Mouse (Mus musculus) ZHBTc4 (cell line): Measurements from ENCODE around the gene Cct5.
A peak's percentile ranks its signal among the peaks of the same experiment; 100 is the strongest.
"Not testable (repeated sequence)": the region's sequence is repeated elsewhere in the genome, so short reads cannot be mapped to it uniquely, and the experiment has no call there.

ENCODE experiments used
- DNase-seq: peaks from one replicate; pipeline ENCODE4 v3.0.0-alpha.2; 2011; ENCODE audit warnings: low read depth, low spot score

The Cct5 gene

GRCm38 (mm10) chr15:31599834-31600233 lies 1.8 kb downstream of the Cct5 start:
- DNase-seq: no peak

- DNase-seq: no peak
Observed at GRCm38 (mm10) chr15:31595651-31596050, 6.0 kb downstream of the Cct5 start.

GRCm38 (mm10) chr15:31594260-31594659 lies 7.3 kb downstream of the Cct5 start:
- DNase-seq: no peak

GRCm38 (mm10) chr15:31592531-31592930 lies 9.1 kb downstream of the Cct5 start:
- DNase-seq: no peak

GRCm38 (mm10) chr15:31590176-31590575 lies 11.4 kb downstream of the Cct5 start:
- DNase-seq: no peak

GRCm38 (mm10) chr15:31588989-31589640 lies 12.5 kb downstream of the Cct5 start:
- no peak for DNase-seq

GRCm38 (mm10) chr15:31587789-31588188 lies 13.8 kb downstream of the Cct5 start:
- DNase-seq: no peak

GRCm38 (mm10) chr15:31586519-31586918 lies 15.1 kb downstream of the Cct5 start:
- peak; percentile 89 for DNase-seq

- DNase-seq: no peak
Observed at GRCm38 (mm10) chr15:31586088-31586487, 15.5 kb downstream of the Cct5 start.

- DNase-seq: no peak
Observed at GRCm38 (mm10) chr15:31585238-31585637, 16.4 kb downstream of the Cct5 start.

- no peak for DNase-seq
Observed at GRCm38 (mm10) chr15:31583304-31584085, 18.1 kb downstream of the Cct5 start.

GRCm38 (mm10) chr15:31581086-31581485 lies 20.5 kb downstream of the Cct5 start:
- DNase-seq: not testable (repeated sequence)

GRCm38 (mm10) chr15:31576076-31576475 lies 25.5 kb downstream of the Cct5 start:
- no peak for DNase-seq

- no peak for DNase-seq
Observed at GRCm38 (mm10) chr15:31573692-31574091, 27.9 kb downstream of the Cct5 start.

GRCm38 (mm10) chr15:31573287-31573686 lies 28.3 kb downstream of the Cct5 start:
- DNase-seq: no peak

- no peak for DNase-seq
Observed at GRCm38 (mm10) chr15:31571906-31572722, 29.5 kb downstream of the Cct5 start.

- DNase-seq: no peak
Observed at GRCm38 (mm10) chr15:31570959-31571358, 30.6 kb downstream of the Cct5 start.

- DNase-seq: no peak
Observed at GRCm38 (mm10) chr15:31569325-31570022, 32.1 kb downstream of the Cct5 start.

GRCm38 (mm10) chr15:31568581-31568996 lies 33.0 kb downstream of the Cct5 start:
- no peak for DNase-seq

- DNase-seq: peak; percentile 65
Observed at GRCm38 (mm10) chr15:31567431-31567830, 34.2 kb downstream of the Cct5 start.

GRCm38 (mm10) chr15:31565786-31566185 lies 35.8 kb downstream of the Cct5 start:
- no peak for DNase-seq

- DNase-seq: no peak
Observed at GRCm38 (mm10) chr15:31565184-31565583, 36.4 kb downstream of the Cct5 start, which contains the start of gene Cmbl. Gene Cmbl, plus strand, starts transcription at chr15:31565389.
